Mouse (Mus musculus) monocyte, adult 5-6 weeks (primary cell): Measurements from ENCODE around the gene H3f3a. TPM values are rescaled to one million over a fixed set of nuclear protein-coding genes. Genes with fewer than 3 reads are reported as not detected.

ENCODE experiments used
- ATAC-seq: fragments of 153-309, 156-312 bp; replicated peaks from 2 replicates; pipeline ENCODE4 v1.8.0; 2017; ENCODE audit warnings: mild to moderate bottlenecking; ENCODE audit not compliant: low TSS enrichment, insufficient number of reproducible peaks, severe bottlenecking, poor library complexity, low FRiP score
- total RNA-seq: library from RNA; stranded (forward); fragments of 200-1000, 200-491, 200-594 nt; gene quantifications from 3 replicates; pipeline ENCODE4 v1.2.3, GENCODE M21; 2017

H3f3a gene
- total RNA-seq, 1 experiment from 2014 or later: 2,544 TPM

GRCm38 (mm10) chr1:180768334-180769168 lies 45.2 kb downstream of the H3f3a start:
- peak; percentile 41 for ATAC-seq

- no peak for ATAC-seq
Observed at GRCm38 (mm10) chr1:180767541-180768333, 46.0 kb downstream of the H3f3a start.

- no peak; the same call in 1 of the 2 replicates for ATAC-seq
Observed at GRCm38 (mm10) chr1:180766557-180766956, 47.2 kb downstream of the H3f3a start.

DNA sequence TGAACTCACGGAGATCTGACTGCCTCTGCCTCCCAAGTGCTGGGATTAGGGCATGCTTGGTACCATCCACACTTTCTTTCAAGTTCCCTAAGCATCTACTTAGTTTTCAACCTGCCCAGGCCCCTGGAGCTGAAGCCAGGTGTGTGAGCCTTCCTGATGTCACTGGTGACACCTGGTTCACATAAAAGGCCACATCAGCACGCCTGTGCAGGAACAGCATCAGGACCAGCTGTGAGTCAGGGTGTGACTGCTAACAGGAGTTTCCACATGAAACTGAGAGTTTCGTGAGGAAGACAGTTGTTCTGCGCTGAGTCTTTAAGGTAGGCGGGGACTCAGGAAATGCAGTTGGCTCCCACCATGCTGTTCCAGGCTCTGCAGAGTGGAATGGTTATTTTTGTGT lies 48.4 kb downstream of the H3f3a start:
- no peak for ATAC-seq

GRCm38 (mm10) chr1:180763828-180764227 lies 49.9 kb downstream of the H3f3a start:
- peak; percentile 64 for ATAC-seq

GRCm38 (mm10) chr1:180763307-180763706 lies 50.4 kb downstream of the H3f3a start:
- ATAC-seq: no peak

DNA sequence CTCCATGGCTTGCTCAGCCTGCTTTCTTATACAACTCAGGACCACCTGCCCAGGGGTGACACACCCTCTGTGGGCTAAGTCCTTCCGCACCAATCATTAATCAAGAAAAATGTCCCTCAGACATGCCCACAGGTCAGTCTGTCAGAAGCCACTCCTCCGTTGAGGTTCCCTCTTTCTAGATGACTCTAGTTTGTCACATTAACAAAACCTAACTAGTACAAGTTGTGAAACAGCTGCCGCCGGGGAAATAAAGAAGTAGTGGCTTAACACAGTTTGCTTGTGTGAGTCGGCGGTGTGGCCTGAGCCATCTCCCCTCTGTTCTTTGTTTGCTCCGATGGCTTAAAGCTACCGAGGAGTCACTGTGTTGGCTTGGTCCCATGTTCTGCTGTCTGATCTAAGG lies 51.1 kb downstream of the H3f3a start:
- peak; percentile 60 for ATAC-seq

DNA sequence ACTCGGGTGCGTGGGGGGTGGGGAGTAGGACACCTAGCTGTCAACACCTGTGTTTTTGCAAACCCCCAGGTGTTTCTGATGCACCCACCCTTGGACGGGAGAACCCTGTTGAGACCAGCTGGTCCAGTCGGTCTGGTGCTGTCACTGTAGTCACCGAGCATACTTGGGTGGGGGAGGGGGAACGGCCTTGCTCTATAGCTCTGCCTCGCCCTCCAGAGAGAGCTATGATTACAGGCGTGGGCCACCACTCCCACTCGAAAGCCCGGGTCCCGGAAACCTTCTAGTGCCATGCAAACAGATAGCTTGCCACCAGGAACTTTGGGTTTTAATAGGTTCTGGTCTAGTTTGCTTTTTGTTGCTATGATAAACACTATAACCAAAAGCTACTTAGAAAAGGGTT lies 51.6 kb downstream of the H3f3a start:
- no peak for ATAC-seq

GRCm38 (mm10) chr1:180757956-180758520 lies 55.7 kb downstream of the H3f3a start:
- no peak for ATAC-seq

GRCm38 (mm10) chr1:180757252-180757955 lies 56.3 kb downstream of the H3f3a start:
- no peak for ATAC-seq

- ATAC-seq: no peak
Observed at GRCm38 (mm10) chr1:180756711-180757110, 57.0 kb downstream of the H3f3a start.

GRCm38 (mm10) chr1:180754376-180754775 lies 59.4 kb downstream of the H3f3a start:
- no peak for ATAC-seq

GRCm38 (mm10) chr1:180752115-180752514 lies 61.6 kb downstream of the H3f3a start:
- ATAC-seq: no peak

Other genes starting within 250 kb of the H3f3a start
- 58.1 to 70.1 TPM (median 61.4 TPM) in 3 replicates for gene Parp1, start 245.0 kb downstream of the H3f3a start, total RNA-seq
- gene Lin9, start 172.8 kb downstream of the H3f3a start, total RNA-seq: 9.1 to 17.9 TPM (median 14.8 TPM) in 3 replicates
- not detected in 3 replicates for gene Mixl1, start 116.9 kb downstream of the H3f3a start, total RNA-seq
- gene Acbd3, start 87.9 kb downstream of the H3f3a start, total RNA-seq: 77.8 to 90.1 TPM (median 79.8 TPM) in 3 replicates
- 45.3 to 50.4 TPM (median 49.6 TPM) in 3 replicates for gene Sde2, start 37.2 kb upstream of the H3f3a start, total RNA-seq
- not detected in 3 replicates for gene Lefty2, start 79.2 kb upstream of the H3f3a start, total RNA-seq
- gene Pycr2, start 90.3 kb upstream of the H3f3a start, total RNA-seq: 12.9 to 16.2 TPM (median 14.3 TPM) in 3 replicates
- not detected in 3 replicates for gene Lefty1, start 121.1 kb upstream of the H3f3a start, total RNA-seq
- 15.0 to 24.1 TPM (median 17.4 TPM) in 3 replicates for gene Tmem63a, start 128.4 kb upstream of the H3f3a start, total RNA-seq
- gene Ephx1, start 207.0 kb upstream of the H3f3a start, total RNA-seq: 7.0 to 10.9 TPM (median 8.9 TPM) in 3 replicates
- gene 9130409I23Rik, start 237.3 kb upstream of the H3f3a start, total RNA-seq: not detected in 3 replicates